Mouse (Mus musculus): ENCODE results near the gene Prkca.
A peak's percentile ranks its signal among the peaks of the same experiment; 100 is the strongest.

The Prkca gene

GRCm38 (mm10) chr11:108336445-108336844, 7.3 kb downstream of the Prkca start:
- peak; percentile 21 for DNase-seq

- no peak for DNase-seq
Observed at GRCm38 (mm10) chr11:108335536-108335935, 8.2 kb downstream of the Prkca start.

DNA sequence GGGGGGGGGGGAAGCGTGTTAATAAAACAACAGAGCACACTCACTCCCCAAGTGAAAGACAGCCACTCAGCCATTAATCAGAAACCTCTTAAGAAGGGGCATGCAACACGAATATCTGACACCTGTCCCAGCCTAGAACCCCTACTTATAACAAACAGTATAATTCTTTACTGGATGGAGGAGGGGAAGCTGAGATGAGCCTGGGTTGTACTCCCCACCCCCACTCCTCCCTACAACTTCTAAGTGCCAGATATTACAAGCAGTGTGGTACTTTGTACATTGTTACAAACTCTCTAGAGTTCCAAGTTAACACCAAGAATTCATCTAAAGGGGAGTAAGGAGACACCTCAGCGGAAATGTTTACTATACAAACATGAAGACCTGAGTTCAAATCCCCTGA, 9.1 kb downstream of the Prkca start:
- DNase-seq, result no peak

DNA sequence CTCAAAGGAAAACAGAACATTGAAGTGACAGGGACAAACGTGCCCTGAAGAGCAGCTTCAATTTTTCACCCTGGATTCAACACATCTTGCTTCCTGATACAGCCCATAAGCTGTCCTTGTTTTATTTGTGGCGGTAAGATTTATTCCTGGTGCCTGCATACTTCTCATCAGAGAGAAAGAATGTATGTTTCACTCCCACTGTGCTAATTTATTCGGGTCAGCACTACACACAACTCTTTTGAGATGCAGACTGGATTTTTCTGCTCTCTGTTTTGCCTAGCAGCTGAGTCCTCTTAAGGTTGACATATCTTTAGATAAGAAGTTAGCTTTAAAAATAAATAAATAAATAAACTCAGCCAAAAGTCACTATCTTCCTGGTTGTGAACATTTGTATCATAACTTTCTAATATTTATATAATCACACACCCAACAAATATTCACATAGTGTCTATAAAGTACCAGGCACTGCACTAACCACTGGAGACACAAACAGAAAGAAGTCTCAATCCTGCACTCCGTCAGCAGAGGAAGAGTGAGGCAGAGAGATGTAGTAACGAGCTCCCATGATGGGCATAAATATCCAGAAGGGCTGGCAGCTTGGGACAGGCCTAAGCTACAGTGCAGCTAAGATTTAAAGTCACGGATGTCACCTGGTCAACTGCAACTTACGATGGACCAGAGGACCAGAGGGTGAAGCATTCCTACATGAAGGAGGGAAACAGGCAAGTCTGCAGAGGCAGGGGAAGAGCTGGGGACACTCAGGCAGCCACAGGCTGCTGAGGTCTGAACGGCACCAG, 9.9 kb downstream of the Prkca start:
- DNase-seq, result no peak

DNA sequence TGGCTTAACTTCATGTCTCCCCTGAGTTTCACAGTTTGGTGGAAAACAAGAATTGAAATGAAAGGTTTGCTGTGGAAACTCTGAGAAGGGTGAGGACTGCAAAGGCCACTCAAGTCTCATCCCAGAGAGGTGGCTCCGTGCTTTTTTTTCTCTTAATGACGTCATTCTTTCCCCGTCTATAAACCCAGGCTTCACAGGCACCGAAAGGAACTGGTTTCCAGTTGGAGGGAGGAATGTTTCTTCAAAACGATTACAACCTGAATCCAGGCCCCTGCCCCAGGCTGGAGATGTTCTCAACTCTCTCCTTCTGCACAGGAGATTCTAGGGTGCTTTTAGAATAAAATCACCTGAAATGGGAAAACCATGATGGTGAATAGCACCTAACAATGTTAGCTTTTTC, 10.7 kb downstream of the Prkca start:
- no peak for DNase-seq

DNA sequence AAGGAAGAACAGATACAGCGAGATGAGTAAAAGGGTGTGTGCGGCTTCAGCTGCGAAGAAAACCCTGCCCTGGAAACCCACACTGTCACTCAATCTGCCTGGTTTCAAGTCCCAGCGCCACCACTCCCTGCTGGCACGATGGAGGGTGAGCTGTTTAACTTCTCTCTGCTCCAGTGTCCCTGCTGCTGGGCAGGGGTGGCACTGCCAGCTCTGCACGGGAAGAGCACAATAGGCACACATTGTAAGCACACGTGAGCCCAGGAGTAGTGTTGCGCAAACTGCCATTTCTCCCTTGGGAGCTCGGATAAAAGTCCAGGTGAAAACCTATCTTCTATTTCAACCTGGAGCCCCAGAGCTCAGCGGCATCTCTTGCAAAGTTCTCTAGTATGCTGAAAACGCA, 12.9 kb downstream of the Prkca start:
- DNase-seq, result peak; percentile 61

GRCm38 (mm10) chr11:108325943-108326342, 17.8 kb downstream of the Prkca start:
- no peak for DNase-seq

DNA sequence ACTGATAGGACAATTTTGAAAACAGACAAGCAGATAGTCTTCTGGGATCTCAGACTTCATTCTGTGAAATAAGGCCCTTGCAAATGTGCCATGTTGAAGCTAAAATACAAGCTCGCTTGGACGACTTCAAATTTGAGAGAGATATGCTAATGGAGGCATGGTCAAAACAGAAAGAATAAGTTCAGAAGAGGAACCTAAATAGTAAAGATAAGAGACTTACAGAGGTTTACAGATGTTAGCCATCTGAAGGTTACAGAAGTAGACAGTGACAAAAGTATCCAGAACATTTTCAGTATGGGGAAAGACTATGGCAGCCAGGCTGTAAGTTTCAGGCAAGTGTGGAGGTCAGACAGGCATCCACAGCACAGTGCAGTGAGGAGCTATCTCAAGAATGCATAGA, 21.6 kb downstream of the Prkca start:
- DNase-seq, result no peak

DNA sequence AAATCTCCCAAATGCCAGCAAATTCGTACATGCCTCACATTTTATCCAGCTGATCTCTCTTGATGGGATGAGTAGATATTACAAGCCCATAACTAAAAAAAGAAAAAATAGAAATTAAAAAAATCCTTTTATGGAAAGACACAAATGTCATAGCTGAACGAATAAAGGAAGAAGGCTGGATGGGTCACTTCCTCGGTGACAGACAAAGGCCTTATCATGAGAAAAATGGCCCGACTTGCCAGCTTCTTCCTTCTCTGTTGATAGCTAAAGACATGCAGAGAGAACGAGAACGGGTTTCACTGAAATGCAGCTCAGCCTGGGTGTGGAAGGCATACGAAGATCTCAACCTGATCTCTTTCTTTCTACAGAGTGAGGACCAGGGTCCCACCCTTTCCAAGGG, 23.2 kb downstream of the Prkca start:
- DNase-seq, result no peak

DNA sequence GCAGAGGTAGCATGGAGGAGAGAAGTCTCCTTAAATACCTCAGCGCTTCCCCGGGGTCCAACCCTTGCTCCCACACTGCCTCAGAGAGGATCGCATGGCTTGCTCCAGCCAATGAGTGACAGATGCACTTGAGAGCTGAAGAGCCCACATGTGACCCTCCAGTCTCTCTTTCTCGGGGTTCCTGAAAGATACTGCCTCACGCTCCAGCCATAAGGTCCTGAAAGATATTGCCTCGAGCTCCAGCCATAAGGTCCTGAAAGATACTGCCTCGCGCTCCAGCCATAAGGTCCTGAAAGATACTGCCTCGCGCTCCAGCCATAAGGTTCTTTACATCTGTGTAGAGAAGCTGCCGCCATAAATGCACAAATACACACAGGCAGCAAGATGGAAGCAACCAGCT, 24.6 kb downstream of the Prkca start:
- no peak for DNase-seq

- peak; percentile 15 for DNase-seq
Observed at GRCm38 (mm10) chr11:108317878-108318277, 25.9 kb downstream of the Prkca start.

DNA sequence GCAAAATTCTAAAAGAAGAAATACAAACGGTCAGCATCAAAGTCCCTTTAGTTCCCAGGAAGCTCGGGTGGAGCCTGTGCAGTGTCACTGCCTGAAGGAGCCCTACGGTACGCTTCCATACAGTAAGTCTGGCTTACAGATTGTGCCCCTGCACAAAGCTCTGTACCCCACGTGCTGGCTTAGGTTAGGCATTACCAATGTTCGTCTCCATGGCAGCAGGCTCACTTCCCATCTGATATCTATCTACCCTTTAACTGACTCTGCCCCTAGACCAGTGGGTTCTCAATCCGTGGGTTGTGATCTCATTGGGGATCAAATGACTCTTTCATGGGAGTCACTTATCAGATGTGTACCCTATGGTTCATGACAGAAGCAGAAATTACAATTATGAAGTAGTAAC, 28.0 kb downstream of the Prkca start:
- no peak for DNase-seq

DNA sequence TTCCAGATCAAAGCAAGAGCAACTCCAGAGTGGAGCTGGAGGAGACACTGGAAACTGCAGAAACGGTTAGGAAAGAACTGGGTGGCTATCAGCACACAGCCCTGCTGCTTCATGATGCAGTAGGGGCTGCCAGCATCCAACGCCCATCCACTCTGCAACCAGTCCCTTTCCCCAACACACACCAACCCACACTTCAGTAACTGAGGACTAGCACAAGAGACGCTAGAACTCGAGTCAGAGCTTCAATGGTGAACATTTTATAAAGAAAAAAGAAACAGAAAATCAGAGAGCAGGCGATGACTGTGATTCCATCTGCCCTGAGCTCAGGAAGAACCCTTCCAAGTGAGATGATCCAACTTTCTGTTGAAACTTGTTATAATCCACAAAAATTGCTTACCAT, 31.2 kb downstream of the Prkca start:
- no peak for DNase-seq

DNA sequence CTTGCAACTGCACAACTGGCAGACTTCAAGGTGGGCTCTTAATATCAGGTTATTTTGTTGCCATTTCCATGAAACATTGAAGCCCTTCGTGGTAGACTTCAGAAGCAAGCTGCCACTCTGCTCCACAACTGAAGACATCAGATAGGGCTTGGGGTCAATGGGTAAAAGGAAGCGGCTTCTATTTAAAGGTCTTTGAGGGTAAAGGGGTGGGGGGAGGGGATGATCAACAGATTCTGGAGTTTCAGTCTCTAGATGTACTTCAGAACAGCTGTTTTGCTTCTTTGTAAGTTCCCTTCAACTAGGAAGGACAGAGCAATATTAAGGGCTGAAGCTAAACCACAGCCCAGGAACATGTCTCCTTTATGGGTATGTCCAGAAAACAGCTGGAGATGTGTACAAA, 31.8 kb downstream of the Prkca start:
- DNase-seq, result no peak

- DNase-seq, result no peak
Observed at GRCm38 (mm10) chr11:108309791-108310190, 33.9 kb downstream of the Prkca start.

- DNase-seq, result no peak
Observed at GRCm38 (mm10) chr11:108308253-108308652, 35.5 kb downstream of the Prkca start.

DNA sequence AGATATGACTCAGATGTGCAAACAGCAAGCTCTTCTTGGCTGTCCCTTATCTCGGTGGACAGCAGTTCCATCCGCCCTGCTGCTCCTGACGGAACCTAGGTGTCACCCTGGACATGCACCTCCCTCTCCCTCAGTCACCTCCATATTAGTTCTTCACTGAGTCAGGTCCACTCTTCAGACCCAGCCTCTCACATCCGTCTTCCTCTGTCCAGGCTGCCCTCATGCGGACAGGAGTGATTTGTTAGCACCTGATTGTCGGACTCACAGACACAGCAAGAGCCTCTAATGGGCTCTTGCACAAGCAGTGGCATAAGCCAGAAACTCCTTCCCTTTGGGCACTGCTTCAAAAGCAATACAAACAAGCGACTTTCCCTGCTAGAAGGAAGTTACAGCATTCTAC, 36.5 kb downstream of the Prkca start:
- DNase-seq, result peak; percentile 80

GRCm38 (mm10) chr11:108303787-108304186, 39.9 kb downstream of the Prkca start:
- DNase-seq, result peak; percentile 16

DNA sequence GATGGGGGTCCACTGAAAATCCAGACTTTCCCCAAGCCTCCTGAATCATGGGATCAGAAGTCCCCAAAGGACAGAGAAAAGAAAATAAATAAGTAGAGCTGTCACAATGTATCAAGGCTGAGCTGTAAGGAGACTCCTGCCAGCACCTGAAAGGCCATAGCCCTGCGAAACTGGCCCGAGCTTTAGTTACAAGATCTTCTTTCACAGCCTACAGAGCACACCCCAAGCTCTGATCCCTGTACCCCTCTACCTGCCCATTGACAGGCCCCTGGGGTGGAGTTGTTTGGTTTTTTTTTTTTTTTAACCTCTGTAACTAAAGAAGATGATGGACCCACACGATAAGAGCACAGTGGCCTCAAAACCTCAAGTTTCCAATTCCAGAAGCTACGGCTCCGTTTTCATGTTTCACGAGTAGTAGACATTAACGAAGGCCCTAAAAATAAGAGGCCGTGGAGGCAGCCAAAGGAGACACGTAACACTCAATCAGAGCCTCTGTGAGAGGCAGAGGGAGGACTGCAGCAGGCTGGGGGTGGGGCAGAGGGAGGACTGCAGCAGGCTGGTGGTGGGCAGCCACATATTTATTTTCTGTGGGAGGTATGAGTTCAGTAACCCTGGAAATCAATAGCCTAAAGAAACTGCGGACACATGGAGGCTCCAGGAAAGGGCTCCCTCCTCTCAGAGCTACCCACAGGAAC, 41.8 kb downstream of the Prkca start:
- no peak for DNase-seq

DNA sequence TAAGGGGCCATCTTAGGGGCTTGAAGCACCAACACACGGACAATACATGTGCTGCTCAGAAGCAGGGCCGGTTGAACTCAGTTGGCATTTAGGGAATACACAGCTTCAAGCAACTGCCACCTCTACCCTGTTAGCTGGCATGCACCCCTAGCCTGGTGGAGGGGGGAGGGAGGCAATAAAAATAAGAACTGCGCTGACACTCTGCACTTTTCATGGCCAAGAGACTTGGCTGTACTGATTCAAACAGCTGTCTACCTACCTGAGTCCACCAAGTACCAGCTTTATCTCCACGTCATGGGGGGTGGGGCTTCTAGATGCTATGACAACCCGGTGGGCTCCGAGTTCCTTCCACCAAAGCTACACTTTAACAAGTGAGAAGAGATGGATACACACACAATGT, 42.7 kb downstream of the Prkca start:
- DNase-seq, result no peak

DNA sequence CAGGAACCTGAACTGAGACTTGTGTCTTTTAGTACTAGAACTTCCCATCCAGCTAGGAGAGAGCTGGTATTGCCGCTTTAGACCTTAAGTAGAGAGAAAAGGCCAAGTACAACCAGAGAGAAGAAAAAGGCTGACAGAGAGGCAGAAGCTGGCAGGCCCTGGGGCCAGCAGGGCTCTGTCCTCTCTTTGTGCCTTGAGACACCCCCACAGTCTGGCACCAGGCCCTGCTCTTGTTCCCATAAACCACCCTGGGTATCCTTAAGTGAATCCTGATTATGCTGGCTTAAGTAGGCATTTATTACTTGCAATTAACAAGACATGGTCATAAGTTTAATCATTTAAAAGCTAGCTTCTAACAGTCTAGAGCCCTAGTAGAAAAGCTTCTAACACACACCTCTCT, 43.3 kb downstream of the Prkca start:
- DNase-seq, result no peak

DNA sequence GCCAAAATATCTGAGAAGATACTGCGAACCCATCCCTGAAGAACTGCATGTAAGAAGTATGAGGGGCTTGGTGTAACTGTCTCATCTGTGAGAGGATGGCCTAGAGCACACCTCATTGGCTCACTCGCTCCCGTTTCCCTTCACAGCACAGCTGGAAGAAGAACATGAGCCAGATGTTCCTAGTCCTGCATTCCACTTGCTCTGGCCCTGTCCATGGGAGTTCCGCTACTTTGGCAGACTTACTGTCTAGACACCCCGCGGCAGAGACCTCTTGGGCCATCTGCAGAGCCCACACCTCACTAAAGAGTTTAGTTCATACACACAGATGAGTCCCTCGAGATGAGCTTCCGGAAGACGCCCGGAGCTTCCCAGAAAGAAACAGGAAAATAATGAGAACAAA, 43.8 kb downstream of the Prkca start:
- DNase-seq, result no peak

DNA sequence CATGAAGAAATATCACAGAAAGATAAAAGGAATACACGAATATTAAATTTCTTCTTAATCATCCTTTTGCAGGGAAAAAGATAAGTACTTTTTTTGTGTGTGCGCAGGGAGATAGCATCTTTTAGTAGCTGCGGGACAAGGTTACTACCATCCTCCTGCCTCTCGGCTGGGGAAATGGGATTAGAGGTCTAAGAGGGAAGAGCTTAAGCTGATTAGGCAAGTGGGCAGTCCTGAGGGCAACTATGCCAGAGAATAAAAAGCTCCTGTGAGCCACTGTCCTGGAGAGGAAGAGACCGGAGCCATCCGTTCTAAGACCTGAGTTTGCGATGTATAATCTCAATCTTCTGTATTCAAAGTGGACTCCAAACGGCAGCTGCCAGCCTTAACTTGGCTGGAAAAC, 45.8 kb downstream of the Prkca start:
- DNase-seq, result no peak

GRCm38 (mm10) chr11:108295373-108295772, 48.4 kb downstream of the Prkca start:
- no peak for DNase-seq

Data from lung, postnatal 36 days (tissue).